Mouse (Mus musculus): ENCODE measurements at regions not wholly inside any gene's neighbourhood (a gene's known extent, or its start where the extent isn't known, plus 50 kb on each side); places are given as distances from the start of the nearest gene placed in this dataset.

DNA sequence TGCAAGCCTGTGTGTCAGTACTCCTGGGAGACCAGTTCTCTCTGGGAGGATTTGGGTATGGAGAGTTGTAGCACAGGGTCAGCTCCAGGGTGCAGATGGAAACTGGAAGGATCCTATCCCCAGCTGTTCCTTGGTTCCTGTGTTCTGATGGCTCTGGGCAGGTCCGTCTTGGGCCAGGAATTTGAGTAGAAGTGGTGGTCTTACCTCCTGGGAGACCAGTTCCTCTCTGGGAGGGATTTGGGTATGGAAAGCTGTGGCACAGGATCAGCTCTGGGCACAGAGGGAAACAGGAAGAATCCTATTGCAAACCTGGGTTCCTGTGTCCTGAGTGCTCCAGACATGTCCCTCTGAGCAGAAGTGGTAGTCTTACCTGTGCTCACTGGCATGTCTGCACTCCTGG, 314.5 kb downstream of the Wdr11 start:
- Histone ChIP-seq H3K36me3 (ENCODE audit: control insufficient read depth, insufficient read depth, low read length) (no peaks in the 10 kb centered on the region), H3K9ac (ENCODE audit: low read length) (no peak overlapping the region), H3K4me3 (replicated peaks; ENCODE audit: low read length) (no peak overlapping the region), H3K9me3 (replicated peaks; ENCODE audit: control insufficient read depth, low read length) (no peaks in the 10 kb centered on the region), H3K27ac (ENCODE audit: low read length) (no peak overlapping the region), H3K4me1 (ENCODE audit: control insufficient read depth, insufficient read depth, low read length) (no peaks in the 10 kb centered on the region), H3K4me2 (ENCODE audit: low read depth, low read length) (no peak overlapping the region), H3K27me3 (ENCODE audit: control insufficient read depth, insufficient read depth, low read length) (no peaks in the 10 kb centered on the region)
- no peak for ATAC-seq (ENCODE audit: insufficient read depth, low FRiP score)
- 79% methylated on average over 1 of the region's 1 CpGs for WGBS

DNA sequence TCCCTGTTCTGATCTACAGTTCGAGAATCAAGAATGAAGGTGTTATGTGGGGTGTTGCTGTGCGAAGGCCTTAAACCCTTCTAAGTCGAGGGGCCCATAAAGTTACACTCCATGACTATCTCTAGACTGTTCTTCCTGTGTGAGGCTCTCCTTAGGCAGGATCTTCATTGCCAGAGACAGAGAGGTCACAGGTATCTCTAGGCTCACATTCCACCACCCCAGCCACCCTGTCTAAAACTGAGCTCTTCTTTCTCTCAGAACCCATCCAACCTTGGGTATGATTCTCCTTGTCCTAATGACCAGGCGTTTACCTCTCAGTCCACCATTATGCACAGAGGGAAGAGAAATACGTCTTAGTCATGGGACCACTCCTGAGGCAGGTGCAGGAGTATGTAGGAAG, 317.2 kb downstream of the Wdr11 start:
- no peak overlapping the region for H3K9ac ChIP-seq (ENCODE audit: low read length)
- no peak overlapping the region for H3K4me2 ChIP-seq (ENCODE audit: low read depth, low read length)
- WGBS, result 91% methylated on average over 5 of the region's 5 CpGs
- H3K27ac ChIP-seq (ENCODE audit: low read length), result no peak overlapping the region
- H3K4me3 ChIP-seq (replicated peaks; ENCODE audit: low read length), result no peak overlapping the region
- H3K36me3 ChIP-seq (ENCODE audit: control insufficient read depth, insufficient read depth, low read length), result no peaks in the 10 kb centered on the region
- no peaks in the 10 kb centered on the region for H3K9me3 ChIP-seq (replicated peaks; ENCODE audit: control insufficient read depth, low read length)
- H3K4me1 ChIP-seq (ENCODE audit: control insufficient read depth, insufficient read depth, low read length), result no peaks in the 10 kb centered on the region
- no peak for ATAC-seq (ENCODE audit: insufficient read depth, low FRiP score)
- no peaks in the 10 kb centered on the region for H3K27me3 ChIP-seq (ENCODE audit: control insufficient read depth, insufficient read depth, low read length)

DNA sequence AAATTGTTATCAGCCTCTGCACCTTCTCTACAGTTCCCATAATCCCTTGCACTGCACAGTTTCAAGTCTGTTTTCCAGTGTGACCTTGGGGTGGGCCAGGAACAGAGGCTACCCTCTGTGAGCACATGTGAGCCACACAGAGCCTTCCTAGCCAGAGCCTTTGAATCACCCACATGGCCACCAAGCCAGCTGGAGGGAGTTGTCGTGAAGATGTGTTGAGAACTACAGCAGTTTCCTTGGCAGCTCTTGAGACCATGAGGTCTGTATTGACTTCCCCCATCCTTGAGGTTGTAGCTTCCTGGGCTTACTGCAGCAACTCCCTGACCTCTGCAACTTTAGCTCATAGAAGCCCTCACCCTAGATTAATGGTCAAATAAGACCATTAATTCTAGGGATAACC, 318.1 kb downstream of the Wdr11 start:
- Histone ChIP-seq H3K4me2 (ENCODE audit: low read depth, low read length) (no peak overlapping the region), H3K27ac (ENCODE audit: low read length) (no peak overlapping the region), H3K4me1 (ENCODE audit: control insufficient read depth, insufficient read depth, low read length) (no peaks in the 10 kb centered on the region), H3K9ac (ENCODE audit: low read length) (no peak overlapping the region), H3K36me3 (ENCODE audit: control insufficient read depth, insufficient read depth, low read length) (no peaks in the 10 kb centered on the region), H3K9me3 (replicated peaks; ENCODE audit: control insufficient read depth, low read length) (no peaks in the 10 kb centered on the region), H3K27me3 (ENCODE audit: control insufficient read depth, insufficient read depth, low read length) (no peaks in the 10 kb centered on the region), H3K4me3 (replicated peaks; ENCODE audit: low read length) (no peak overlapping the region)
- WGBS, result 75% methylated on average over 1 of the region's 1 CpGs
- no peak for ATAC-seq (ENCODE audit: insufficient read depth, low FRiP score)

DNA sequence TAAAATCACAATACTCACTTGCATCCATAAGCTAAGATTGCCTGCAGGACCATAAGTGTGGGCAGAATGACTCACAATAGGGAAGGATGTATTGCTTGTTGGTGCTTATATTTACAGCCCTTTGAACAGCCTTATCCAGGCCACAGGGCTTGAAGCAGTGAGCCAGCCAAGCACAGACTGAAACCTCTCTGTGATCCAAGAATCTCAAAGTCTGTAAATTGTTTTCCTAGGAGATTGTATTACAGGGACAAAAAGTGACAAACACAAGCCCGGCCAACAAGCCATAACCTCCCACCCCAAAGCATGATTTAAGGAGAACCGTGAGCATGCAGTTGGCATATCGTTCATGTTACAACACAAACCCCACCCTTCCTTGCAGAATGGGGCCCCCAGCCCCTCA, 319.2 kb downstream of the Wdr11 start:
- Histone ChIP-seq H3K4me2 (ENCODE audit: low read depth, low read length) (no peak overlapping the region), H3K36me3 (ENCODE audit: control insufficient read depth, insufficient read depth, low read length) (no peaks in the 10 kb centered on the region), H3K27me3 (ENCODE audit: control insufficient read depth, insufficient read depth, low read length) (no peaks in the 10 kb centered on the region), H3K9ac (ENCODE audit: low read length) (no peak overlapping the region), H3K4me3 (replicated peaks; ENCODE audit: low read length) (no peak overlapping the region), H3K27ac (ENCODE audit: low read length) (no peak overlapping the region), H3K4me1 (ENCODE audit: control insufficient read depth, insufficient read depth, low read length) (no peaks in the 10 kb centered on the region), H3K9me3 (replicated peaks; ENCODE audit: control insufficient read depth, low read length) (no peaks in the 10 kb centered on the region)
- 71% methylated on average over 3 of the region's 3 CpGs for WGBS
- no peak for ATAC-seq (ENCODE audit: insufficient read depth, low FRiP score)

DNA sequence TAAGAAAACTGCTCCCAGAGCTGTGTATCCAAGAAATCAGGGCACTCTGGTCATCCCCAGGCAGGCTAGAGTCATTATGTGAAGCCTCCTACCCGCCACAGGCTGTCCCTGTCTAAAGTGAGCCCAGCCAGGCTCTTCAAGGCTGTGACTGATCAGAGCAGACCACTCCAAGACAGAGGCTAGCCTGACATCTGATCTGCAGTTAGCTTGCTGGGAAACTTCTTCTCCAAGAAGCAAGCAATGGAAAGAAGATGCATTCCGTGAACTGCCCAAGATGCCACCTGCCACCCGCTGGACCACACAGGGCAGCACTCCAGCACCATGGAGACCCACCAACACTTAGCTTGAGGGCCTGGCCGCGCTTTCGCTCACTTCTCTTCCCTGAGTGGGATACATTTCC, 323.2 kb downstream of the Wdr11 start:
- Histone ChIP-seq H3K9me3 (replicated peaks; ENCODE audit: control insufficient read depth, low read length) (no peaks in the 10 kb centered on the region), H3K4me1 (ENCODE audit: control insufficient read depth, insufficient read depth, low read length) (no peaks in the 10 kb centered on the region), H3K27ac (ENCODE audit: low read length) (no peak overlapping the region), H3K4me2 (ENCODE audit: low read depth, low read length) (no peak overlapping the region), H3K36me3 (ENCODE audit: control insufficient read depth, insufficient read depth, low read length) (no peaks in the 10 kb centered on the region), H3K9ac (ENCODE audit: low read length) (no peak overlapping the region), H3K4me3 (replicated peaks; ENCODE audit: low read length) (no peak overlapping the region), H3K27me3 (ENCODE audit: control insufficient read depth, insufficient read depth, low read length) (no peaks in the 10 kb centered on the region)
- 86% methylated on average over 6 of the region's 6 CpGs for WGBS
- ATAC-seq (ENCODE audit: insufficient read depth, low FRiP score), result no peak

DNA sequence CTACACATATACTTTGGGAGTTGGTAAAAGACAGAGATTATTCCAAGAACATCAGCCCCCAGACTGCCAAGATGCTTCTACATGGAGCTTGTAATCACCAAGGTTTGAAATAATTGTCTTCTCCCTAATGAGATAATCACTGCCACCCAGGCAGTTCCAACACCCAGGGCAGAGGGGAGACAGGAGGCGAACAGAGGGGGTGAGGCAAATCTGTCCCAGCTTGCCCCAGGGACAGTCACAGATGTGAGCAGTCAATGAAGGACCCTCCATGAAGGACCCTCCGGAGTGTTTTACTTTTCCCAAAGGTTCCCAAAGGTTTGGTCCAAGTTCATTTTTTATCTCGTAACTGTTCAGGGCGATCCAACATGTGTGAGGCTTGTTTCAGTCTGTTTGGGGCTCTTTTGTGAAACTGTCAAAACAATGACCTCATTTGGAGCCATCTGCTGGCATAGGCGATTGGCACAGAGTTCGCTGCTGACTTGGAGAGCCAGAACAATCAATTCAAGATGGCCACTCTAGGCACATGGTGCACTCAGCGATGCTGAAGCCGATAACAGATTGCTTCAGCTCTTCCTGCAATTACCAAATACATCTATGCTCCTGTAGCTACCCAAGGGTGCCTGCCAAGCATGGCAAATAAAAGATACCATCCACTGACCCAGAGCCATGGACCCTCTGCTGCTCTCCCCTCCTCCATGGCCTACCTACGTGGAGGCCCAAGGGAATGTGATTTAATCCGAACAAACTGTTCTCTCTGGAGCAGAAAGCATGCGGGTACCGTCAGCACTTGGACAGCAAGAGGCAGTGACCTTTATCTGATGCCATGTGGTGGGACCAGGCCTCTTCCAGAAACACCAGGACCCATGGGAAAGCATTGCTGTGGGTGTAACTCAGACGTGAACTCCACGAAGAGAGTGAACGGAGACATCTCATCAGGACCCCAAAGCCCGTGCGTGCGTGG, 326.9 kb downstream of the Wdr11 start:
- no peak for ATAC-seq (ENCODE audit: insufficient read depth, low FRiP score)
- Histone ChIP-seq H3K27ac (ENCODE audit: low read length) (no peak overlapping the region), H3K36me3 (ENCODE audit: control insufficient read depth, insufficient read depth, low read length) (no peaks in the 10 kb centered on the region), H3K4me1 (ENCODE audit: control insufficient read depth, insufficient read depth, low read length) (no peaks in the 10 kb centered on the region), H3K4me2 (ENCODE audit: low read depth, low read length) (no peak overlapping the region), H3K9me3 (replicated peaks; ENCODE audit: control insufficient read depth, low read length) (no peaks in the 10 kb centered on the region), H3K9ac (ENCODE audit: low read length) (no peak overlapping the region), H3K27me3 (ENCODE audit: control insufficient read depth, insufficient read depth, low read length) (no peaks in the 10 kb centered on the region), H3K4me3 (replicated peaks; ENCODE audit: low read length) (no peak overlapping the region)
- 87% methylated on average over 18 of the region's 18 CpGs for WGBS

DNA sequence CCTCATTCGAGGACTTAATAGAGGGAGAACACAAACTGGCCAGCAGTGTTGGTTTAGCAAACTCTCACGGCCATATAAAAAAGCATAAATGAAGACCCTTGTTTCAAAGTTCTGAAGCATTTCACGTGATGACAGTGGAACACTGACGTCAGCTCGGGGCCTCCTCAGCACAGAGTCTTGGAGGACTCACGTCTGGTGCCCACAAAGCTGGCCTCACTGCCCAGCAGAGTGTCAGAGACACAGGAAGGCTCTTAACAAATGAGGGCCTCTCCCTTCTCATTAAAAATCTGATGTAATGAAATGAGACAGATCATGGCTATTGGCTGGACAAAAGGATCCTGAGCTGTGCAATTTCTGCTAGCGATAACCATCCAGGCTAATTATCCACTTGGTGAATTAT, 330.6 kb downstream of the Wdr11 start:
- ATAC-seq (ENCODE audit: insufficient read depth, low FRiP score), result no peak
- Histone ChIP-seq H3K27ac (ENCODE audit: low read length) (no peak overlapping the region), H3K27me3 (ENCODE audit: control insufficient read depth, insufficient read depth, low read length) (no peaks in the 10 kb centered on the region), H3K4me1 (ENCODE audit: control insufficient read depth, insufficient read depth, low read length) (no peaks in the 10 kb centered on the region), H3K9ac (ENCODE audit: low read length) (no peak overlapping the region), H3K9me3 (replicated peaks; ENCODE audit: control insufficient read depth, low read length) (no peaks in the 10 kb centered on the region), H3K4me2 (ENCODE audit: low read depth, low read length) (no peak overlapping the region), H3K4me3 (replicated peaks; ENCODE audit: low read length) (no peak overlapping the region), H3K36me3 (ENCODE audit: control insufficient read depth, insufficient read depth, low read length) (no peaks in the 10 kb centered on the region)
- 77% methylated on average over 7 of the region's 7 CpGs for WGBS

DNA sequence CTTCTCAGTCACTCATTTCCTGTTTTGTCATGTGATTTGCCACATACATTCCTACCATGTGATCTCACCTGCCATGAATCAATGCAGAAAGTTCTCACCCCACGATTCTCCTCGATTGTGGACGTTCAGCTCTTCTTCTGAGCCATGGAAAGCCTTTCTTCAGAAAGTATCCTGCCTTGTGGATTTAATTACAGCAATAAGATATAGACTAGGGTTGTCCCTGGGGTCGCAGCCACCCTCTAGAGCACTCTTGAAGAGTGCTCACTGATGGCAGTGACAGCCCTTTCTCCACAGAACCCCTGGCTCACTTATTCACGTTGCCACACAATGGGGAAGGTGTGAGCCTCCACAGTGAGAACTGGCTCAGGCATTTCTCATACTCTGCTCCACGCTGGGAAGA, 345.1 kb downstream of the Wdr11 start:
- no peak overlapping the region for H3K4me2 ChIP-seq (ENCODE audit: low read depth, low read length)
- 0 out of 2 replicates have a peak, but pooled peaks cover 3% of the 10 kb centered on the region for H3K4me1 ChIP-seq (ENCODE audit: control insufficient read depth, insufficient read depth, low read length)
- ATAC-seq (ENCODE audit: insufficient read depth, low FRiP score), result no peak
- no peaks in the 10 kb centered on the region for H3K27me3 ChIP-seq (ENCODE audit: control insufficient read depth, insufficient read depth, low read length)
- H3K27ac ChIP-seq (ENCODE audit: low read length), result no peak overlapping the region
- H3K9me3 ChIP-seq (replicated peaks; ENCODE audit: control insufficient read depth, low read length), result no peaks in the 10 kb centered on the region
- no peak overlapping the region for H3K4me3 ChIP-seq (replicated peaks; ENCODE audit: low read length)
- H3K9ac ChIP-seq (ENCODE audit: low read length), result no peak overlapping the region
- 75% methylated on average over 6 of the region's 6 CpGs for WGBS
- H3K36me3 ChIP-seq (ENCODE audit: control insufficient read depth, insufficient read depth, low read length), result no peaks in the 10 kb centered on the region

DNA sequence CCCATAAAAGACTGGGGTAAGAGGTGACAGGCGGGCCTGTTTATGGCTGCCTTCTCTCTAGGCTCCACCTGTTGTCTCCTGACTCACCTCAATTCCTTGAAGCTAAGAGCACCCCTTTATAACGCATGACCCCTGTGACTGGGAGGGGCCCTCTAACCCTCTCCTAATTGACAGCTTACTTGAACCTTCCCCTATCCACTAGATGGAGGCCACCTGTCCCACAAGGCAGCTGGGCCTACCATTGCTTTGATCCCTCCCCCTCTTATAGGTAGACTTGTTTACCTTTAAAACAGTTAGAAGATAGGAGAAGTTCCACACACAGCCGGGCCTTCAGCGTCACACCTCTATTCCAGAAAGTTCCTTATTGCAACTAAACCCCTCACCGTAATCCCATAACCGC, 346.1 kb downstream of the Wdr11 start:
- no peak overlapping the region for H3K9ac ChIP-seq (ENCODE audit: low read length)
- no peak overlapping the region for H3K27ac ChIP-seq (ENCODE audit: low read length)
- 0 out of 2 replicates have a peak, but pooled peaks cover 3% of the 10 kb centered on the region for H3K4me1 ChIP-seq (ENCODE audit: control insufficient read depth, insufficient read depth, low read length)
- H3K27me3 ChIP-seq (ENCODE audit: control insufficient read depth, insufficient read depth, low read length), result no peaks in the 10 kb centered on the region
- H3K4me3 ChIP-seq (replicated peaks; ENCODE audit: low read length), result no peak overlapping the region
- no peak for ATAC-seq (ENCODE audit: insufficient read depth, low FRiP score)
- WGBS, result 73% methylated on average over 6 of the region's 6 CpGs
- no peak overlapping the region for H3K4me2 ChIP-seq (ENCODE audit: low read depth, low read length)
- no peaks in the 10 kb centered on the region for H3K9me3 ChIP-seq (replicated peaks; ENCODE audit: control insufficient read depth, low read length)
- H3K36me3 ChIP-seq (ENCODE audit: control insufficient read depth, insufficient read depth, low read length), result no peaks in the 10 kb centered on the region
